Mouse (Mus musculus) heart, embryonic 15.5 days (tissue): ENCODE data around the gene Ino80d. TPM values are rescaled to one million over a fixed set of nuclear protein-coding genes. Genes with fewer than 3 reads are reported as not detected.

ENCODE experiments used
- ATAC-seq: fragments of 200-750 bp; cut with Nextera tagmentation; replicated peaks from 2 replicates; pipeline ENCODE4 v1.8.0; 2017; ENCODE audit warnings: low read depth, moderate TSS enrichment; ENCODE audit not compliant: insufficient number of reproducible peaks, insufficient read depth, low FRiP score
- H3K27ac ChIP-seq: fragments of 300-500 bp; sonication (generic); 2 replicates; pipeline ENCODE4 v1.5.1; 2015; ENCODE audit warnings: mild to moderate bottlenecking, inconsistent platforms
- H3K27me3 ChIP-seq: fragments of 300-500 bp; sonication (generic); 2 replicates; pipeline ENCODE4 v1.6.1; 2015; ENCODE audit warnings: inconsistent platforms
- H3K36me3 ChIP-seq: fragments of 300-500 bp; sonication (generic); 2 replicates; pipeline ENCODE4 v1.6.1; 2015; ENCODE audit warnings: mild to moderate bottlenecking, inconsistent platforms
- H3K4me1 ChIP-seq: fragments of 300-500 bp; sonication (generic); replicated peaks from 2 replicates; pipeline ENCODE4 v1.6.1; 2015; ENCODE audit warnings: inconsistent platforms
- H3K4me2 ChIP-seq: fragments of 300-500 bp; sonication (generic); 2 replicates; pipeline ENCODE4 v1.6.1; 2015; ENCODE audit warnings: inconsistent platforms, mild to moderate bottlenecking, moderate library complexity
- H3K4me3 ChIP-seq: fragments of 300-500 bp; sonication (generic); 2 replicates; pipeline ENCODE4 v1.5.1; 2015; ENCODE audit warnings: mild to moderate bottlenecking, inconsistent platforms
- H3K9ac ChIP-seq: fragments of 300-500 bp; sonication (generic); 2 replicates; pipeline ENCODE4 v1.6.1; 2015; ENCODE audit warnings: mild to moderate bottlenecking, inconsistent platforms
- H3K9me3 ChIP-seq: fragments of 300-500 bp; sonication (generic); replicated peaks from 2 replicates; pipeline ENCODE4 v1.6.1; 2016; ENCODE audit warnings: inconsistent platforms
- WGBS: fragments of 180-500 bp; shearing (Covaris S2); methylation state at CpG from one replicate; pipeline ENCODE4 v1.1.7; 2015; ENCODE audit warnings: mixed read lengths; 5-methylcytosine and 5-hydroxymethylcytosine counted together
- polyA plus RNA-seq: library from polyadenylated mRNA; unstranded; fragments of >200 nt; fragmentation: Nextera tagmentation; extraction: Ambion mirVana; gene quantifications from 2 replicates; pipeline ENCODE4 v1.2.1, GENCODE M21; 2015

Ino80d gene
- polyA plus RNA-seq, 1 experiment from 2014 or later, result 7.1 TPM

DNA sequence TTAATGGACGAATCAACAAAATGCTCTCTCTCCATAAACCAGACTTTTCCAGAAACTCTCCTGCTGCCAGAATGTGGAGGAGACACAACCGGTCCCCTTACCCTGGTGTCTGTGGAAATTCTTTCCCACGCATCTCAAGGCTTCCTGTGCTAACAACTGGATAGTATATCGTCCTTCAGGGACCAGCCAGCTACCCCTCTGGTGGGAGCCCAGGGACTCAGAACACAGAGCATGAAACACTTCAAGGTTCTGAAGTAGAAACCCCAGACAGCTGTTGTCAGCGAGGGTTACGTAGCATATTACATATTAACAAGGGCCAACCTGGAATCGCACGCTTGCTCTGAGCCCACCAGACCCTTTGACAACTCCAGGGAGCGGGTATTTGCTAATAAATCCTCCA is 163.9 kb downstream of the Ino80d start:
- no peaks in the 10 kb centered on the region for H3K9me3 ChIP-seq
- WGBS, result 82% methylated on average over 9 of the region's 9 CpGs
- H3K27me3 ChIP-seq, result no peaks in the 10 kb centered on the region

DNA sequence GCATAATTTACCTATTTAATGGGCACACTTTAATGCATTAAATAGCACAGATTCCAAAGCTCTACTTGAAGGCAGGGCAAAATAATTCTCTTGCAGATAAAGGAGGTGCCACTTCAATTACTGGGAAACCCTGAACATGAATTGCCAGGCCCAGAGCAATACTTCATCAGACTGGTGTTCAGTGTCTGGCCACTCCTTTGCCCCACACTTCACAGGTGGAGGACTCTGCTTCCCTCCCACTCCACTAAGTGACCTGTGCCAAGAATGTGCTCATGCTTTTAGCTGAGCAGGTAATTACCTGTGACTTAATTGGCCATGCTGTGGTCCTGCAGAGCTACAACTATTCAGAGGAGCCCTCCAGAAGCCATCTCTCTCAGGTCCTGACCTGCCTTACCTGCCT is 166.7 kb downstream of the Ino80d start:
- H3K27me3 ChIP-seq, result no peaks in the 10 kb centered on the region
- H3K9ac ChIP-seq, result no peak overlapping the region
- peaks cover 3% of the 10 kb centered on the region; the same call in 1 of the 2 replicates for H3K4me1 ChIP-seq
- H3K9me3 ChIP-seq, result no peaks in the 10 kb centered on the region
- ATAC-seq, result no peak
- H3K4me3 ChIP-seq, result no peak overlapping the region
- H3K27ac ChIP-seq, result no peak overlapping the region
- H3K36me3 ChIP-seq, result no peaks in the 10 kb centered on the region
- H3K4me2 ChIP-seq, result no peak overlapping the region

More for the DNA sequence above, 163.9 kb downstream of the Ino80d start:
- Histone ChIP-seq H3K4me1 (peaks cover 3% of the 10 kb centered on the region; the same call in 1 of the 2 replicates), H3K4me2 (no peak overlapping the region), H3K9ac (no peak overlapping the region), H3K4me3 (no peak overlapping the region), H3K36me3 (no peaks in the 10 kb centered on the region), H3K27ac (no peak overlapping the region)
- no peak for ATAC-seq

DNA sequence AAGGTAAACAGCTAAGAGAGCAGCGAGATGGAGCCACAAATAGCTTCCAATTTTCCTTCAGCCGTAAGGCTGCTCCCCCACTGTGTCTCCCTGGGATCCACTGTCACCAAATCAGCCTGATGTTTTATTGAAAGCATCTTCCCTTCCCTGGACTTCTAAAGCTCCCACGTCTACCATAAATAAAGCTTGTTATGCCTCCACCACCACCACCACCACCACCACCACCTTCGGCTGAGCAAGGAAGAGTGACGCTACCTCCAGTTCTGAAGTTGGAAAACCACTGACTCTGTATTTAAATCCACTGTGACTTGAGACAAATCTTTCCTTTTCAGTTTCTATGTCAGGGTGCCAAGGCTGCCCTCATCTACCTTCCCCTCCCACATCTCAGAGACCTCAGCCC is 167.5 kb downstream of the Ino80d start:
- ATAC-seq, result no peak
- Histone ChIP-seq H3K9ac (no peak overlapping the region), H3K4me1 (peaks cover 3% of the 10 kb centered on the region; the same call in 1 of the 2 replicates), H3K4me3 (no peak overlapping the region), H3K27ac (no peak overlapping the region), H3K4me2 (no peak overlapping the region), H3K36me3 (no peaks in the 10 kb centered on the region), H3K9me3 (no peaks in the 10 kb centered on the region), H3K27me3 (no peaks in the 10 kb centered on the region)
- 77% methylated on average over 5 of the region's 5 CpGs for WGBS

DNA sequence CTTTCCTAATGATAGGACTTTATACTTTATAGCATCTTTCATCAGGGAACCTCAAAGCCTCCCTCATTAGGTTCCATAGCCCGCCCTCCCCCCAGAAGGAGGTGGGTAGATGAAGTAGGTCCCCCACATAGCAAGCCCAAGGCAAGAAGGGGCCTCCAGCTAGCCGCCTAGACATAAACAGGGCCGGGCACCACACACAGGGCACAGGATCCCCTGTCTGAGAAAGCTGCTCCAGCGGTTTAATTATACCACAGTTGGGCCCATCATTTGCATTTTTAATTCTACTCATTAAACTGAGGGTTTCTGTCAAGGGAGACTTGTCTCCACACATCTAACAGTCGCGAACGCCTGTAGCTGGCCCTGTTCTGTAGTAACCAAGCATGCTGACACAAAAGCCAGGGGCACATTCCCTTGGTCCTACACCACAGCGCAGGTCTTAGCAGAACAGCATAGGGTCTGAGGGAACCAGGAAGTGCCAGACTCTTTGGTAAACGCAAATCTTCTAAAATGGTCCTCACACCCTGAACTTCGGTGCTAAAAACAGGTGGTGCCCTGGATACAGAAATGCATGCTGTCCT is 179.6 kb downstream of the Ino80d start:
- peaks cover 4% of the 10 kb centered on the region; the same call in 1 of the 2 replicates for H3K4me1 ChIP-seq
- H3K4me3 ChIP-seq, result no peak overlapping the region
- H3K36me3 ChIP-seq, result no peaks in the 10 kb centered on the region
- H3K9me3 ChIP-seq, result no peaks in the 10 kb centered on the region
- ATAC-seq, result no peak
- H3K27ac ChIP-seq, result no peak overlapping the region
- no peaks in the 10 kb centered on the region for H3K27me3 ChIP-seq
- no peak overlapping the region for H3K9ac ChIP-seq
- no peak overlapping the region for H3K4me2 ChIP-seq
- WGBS, result 84% methylated on average over 10 of the region's 10 CpGs

DNA sequence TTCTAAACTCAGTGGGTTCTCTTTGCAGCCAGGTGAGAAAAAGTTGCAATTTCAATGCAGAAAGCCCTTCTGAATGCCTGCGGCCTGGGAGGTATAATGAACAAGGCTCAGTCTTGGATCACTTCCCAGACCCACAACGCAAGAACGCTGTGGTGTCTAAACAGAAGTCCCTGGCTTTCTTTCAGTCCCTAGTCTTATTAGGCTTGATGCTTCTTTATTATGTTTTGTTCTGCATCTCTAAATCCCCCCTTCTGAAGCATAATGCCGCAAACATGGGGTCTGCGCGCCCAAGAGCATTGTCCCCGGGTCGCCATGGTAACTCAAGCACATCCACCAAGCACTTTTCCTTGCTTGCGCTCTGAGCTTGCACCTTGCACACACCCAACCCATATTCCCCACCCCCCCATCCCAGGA is 180.4 kb downstream of the Ino80d start:
- WGBS, result 63% methylated on average over 9 of the region's 9 CpGs
- Histone ChIP-seq H3K4me1 (peaks cover 6% of the 10 kb centered on the region; the same call in 1 of the 2 replicates), H3K27ac (no peak overlapping the region)

DNA sequence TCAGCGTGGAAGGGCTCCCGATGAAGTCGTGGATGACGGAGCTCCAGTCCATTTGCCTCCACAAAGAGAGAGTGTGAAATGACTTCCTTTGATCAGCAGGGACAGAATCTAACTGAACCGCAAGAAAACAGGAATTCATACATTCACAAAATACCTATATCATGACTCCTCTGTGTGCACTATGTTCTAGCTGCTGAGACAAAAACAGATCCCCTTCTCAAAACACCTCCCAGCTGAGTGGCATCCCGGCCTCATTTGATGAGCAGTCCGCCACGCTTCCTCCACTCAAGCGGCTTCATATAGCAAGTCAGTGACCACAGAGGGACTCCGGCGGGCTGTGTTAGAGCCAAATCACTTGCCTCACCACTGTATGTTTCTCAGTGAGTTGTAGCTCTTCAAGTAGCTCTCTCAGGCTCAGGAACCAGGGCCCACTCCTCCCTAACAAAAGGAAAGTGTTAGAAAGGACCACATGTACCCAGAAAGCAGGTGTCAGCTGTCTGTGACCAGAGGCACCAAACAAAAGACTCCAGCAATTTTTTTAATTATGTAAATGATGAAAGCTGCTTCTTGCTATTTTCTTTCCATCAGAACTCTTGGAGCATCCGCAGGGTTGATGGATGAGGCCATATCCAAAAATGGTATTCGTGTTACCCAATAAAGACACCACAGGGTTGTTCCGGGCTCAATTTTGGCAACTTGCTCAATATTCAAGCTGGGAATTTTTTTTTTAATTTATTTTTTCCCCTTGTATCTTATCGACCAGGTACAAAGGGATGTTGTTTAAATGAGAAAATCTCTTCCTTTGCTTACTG is 181.0 kb downstream of the Ino80d start:
- no peak for ATAC-seq
- WGBS, result 73% methylated on average over 15 of the region's 15 CpGs
- Histone ChIP-seq H3K9ac (no peak overlapping the region), H3K4me3 (no peak overlapping the region), H3K9me3 (no peaks in the 10 kb centered on the region), H3K4me2 (no peak overlapping the region), H3K4me1 (peaks cover 6% of the 10 kb centered on the region; the same call in 1 of the 2 replicates), H3K27me3 (no peaks in the 10 kb centered on the region), H3K27ac (no peak overlapping the region), H3K36me3 (no peaks in the 10 kb centered on the region)

More for the DNA sequence above, 180.4 kb downstream of the Ino80d start:
- Histone ChIP-seq H3K36me3 (no peaks in the 10 kb centered on the region), H3K9ac (no peak overlapping the region), H3K9me3 (no peaks in the 10 kb centered on the region), H3K4me2 (no peak overlapping the region), H3K27me3 (no peaks in the 10 kb centered on the region), H3K4me3 (no peak overlapping the region)
- no peak for ATAC-seq

DNA sequence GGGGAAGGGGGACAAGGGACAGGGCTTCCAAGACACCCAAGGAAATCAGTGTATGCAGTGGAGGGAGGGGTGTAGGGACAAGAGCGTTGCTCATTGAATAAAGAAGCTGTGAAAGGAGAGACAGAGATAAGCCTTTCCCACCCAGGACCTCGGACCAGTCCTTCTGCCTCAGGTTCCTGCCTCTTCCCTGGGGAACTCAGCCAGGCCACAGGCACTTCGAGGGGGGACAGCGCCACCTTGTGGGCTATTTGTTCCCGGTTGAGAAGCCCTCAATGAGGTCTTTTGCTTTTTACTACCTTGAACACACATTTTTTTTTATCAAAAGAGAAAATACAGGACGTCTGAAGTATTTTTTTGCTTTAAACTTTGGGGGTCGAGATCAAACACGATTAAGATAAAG is 185.0 kb downstream of the Ino80d start:
- Histone ChIP-seq H3K4me1 (peaks cover 6% of the 10 kb centered on the region; the same call in 1 of the 2 replicates), H3K9ac (no peak overlapping the region), H3K9me3 (no peaks in the 10 kb centered on the region), H3K4me2 (no peak overlapping the region), H3K4me3 (no peak overlapping the region), H3K36me3 (no peaks in the 10 kb centered on the region), H3K27me3 (no peaks in the 10 kb centered on the region), H3K27ac (no peak overlapping the region)
- no peak for ATAC-seq
- 7% methylated on average over 8 of the region's 8 CpGs for WGBS

DNA sequence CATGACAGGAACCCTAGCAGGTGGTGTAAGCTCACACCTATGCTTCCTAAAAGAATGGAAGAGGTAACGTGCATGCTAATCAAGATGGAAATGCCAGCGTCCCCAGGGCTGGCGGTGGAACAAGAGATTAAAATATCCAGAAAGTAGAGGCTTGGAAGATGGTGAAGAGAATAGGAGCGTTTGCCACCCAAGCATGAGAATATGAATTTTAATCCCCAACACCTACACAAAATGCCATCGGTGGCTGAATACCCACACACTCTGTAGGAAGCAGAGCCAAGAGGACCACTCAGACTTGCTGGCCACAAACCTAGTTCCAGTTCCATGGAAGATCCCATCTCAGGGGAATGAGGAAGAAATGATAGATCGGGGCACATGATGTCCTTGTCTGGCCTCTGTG is 195.2 kb downstream of the Ino80d start:
- Histone ChIP-seq H3K36me3 (no peaks in the 10 kb centered on the region), H3K27ac (no peak overlapping the region), H3K4me1 (0 out of 2 replicates have a peak, but pooled peaks cover 4% of the 10 kb centered on the region), H3K9ac (no peak overlapping the region), H3K4me3 (no peak overlapping the region), H3K27me3 (no peaks in the 10 kb centered on the region), H3K4me2 (no peak overlapping the region), H3K9me3 (no peaks in the 10 kb centered on the region)
- no peak for ATAC-seq
- WGBS, result 90% methylated on average over 6 of the region's 6 CpGs

DNA sequence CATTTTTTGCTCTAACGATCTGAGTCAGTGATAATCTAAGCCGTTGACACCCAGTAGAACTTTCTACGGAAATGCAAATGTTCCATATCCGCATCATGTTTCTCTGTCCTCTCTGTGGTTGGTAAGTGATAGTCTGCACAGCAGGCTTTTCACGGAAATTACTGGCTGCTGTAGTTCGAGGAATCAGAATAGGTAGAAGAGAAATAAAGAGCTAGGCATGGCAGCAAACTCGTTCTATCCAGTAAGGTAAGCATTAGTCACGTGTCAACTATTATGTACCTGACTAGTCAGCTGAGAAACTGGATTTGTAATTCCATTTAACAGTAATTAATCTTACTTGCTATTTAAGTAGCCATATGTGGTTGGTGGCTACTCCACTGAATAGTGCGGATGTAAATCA is 197.9 kb downstream of the Ino80d start:
- Histone ChIP-seq H3K4me1 (no peaks in the 10 kb centered on the region), H3K27ac (no peak overlapping the region), H3K4me2 (no peak overlapping the region), H3K27me3 (no peaks in the 10 kb centered on the region), H3K36me3 (no peaks in the 10 kb centered on the region), H3K4me3 (no peak overlapping the region), H3K9ac (no peak overlapping the region), H3K9me3 (no peaks in the 10 kb centered on the region)
- WGBS, result 78% methylated on average over 9 of the region's 9 CpGs
- ATAC-seq, result no peak

DNA sequence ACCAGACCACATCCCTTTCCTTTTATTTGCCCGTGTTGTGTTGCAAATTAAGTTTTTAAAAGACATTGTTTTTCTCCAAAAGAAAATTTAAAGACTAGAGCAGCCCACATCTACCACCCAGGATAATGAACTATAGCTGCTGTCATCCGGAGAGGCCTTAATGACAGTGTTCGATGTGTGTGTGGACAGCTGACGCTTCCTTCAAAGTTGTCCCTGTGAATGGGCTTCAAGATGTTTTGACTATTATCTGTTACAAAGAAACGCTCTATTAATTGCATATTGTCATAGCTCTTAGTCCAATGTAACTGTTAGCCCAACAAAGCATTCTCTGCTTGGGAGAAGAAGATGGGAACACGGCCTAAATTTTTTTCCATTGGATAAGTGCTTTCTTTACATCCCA is 200.0 kb downstream of the Ino80d start:
- H3K9me3 ChIP-seq, result no peaks in the 10 kb centered on the region
- no peaks in the 10 kb centered on the region; the same call in 1 of the 2 replicates for H3K4me1 ChIP-seq
- no peaks in the 10 kb centered on the region for H3K27me3 ChIP-seq
- ATAC-seq, result no peak
- H3K27ac ChIP-seq, result no peak overlapping the region
- no peak overlapping the region for H3K4me2 ChIP-seq
- no peaks in the 10 kb centered on the region for H3K36me3 ChIP-seq
- H3K4me3 ChIP-seq, result no peak overlapping the region
- WGBS, result 79% methylated on average over 6 of the region's 6 CpGs
- H3K9ac ChIP-seq, result no peak overlapping the region

DNA sequence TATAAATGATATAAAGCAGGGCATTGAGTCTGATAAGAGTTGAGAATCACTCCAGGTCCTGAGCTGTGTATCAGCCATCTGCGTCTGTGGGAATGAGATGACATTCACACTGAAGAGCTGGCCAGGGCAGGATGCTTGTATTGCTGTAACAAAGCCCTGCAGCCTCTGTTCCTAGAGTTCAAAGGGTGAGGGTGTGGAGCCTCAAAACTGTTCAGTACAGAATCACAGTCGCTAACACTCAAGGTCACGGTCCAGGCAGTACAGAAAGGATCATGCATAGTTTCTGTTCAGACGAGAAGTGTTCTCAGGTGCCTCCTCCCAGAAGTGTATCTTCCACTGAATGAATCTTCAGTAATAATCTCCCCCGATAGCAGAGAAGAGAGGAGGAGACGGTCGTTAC is 203.0 kb downstream of the Ino80d start:
- 50% methylated on average over 7 of the region's 7 CpGs for WGBS
- Histone ChIP-seq H3K27ac (no peak overlapping the region), H3K4me3 (no peak overlapping the region), H3K36me3 (no peaks in the 10 kb centered on the region), H3K9me3 (no peaks in the 10 kb centered on the region), H3K9ac (no peak overlapping the region), H3K27me3 (no peaks in the 10 kb centered on the region), H3K4me1 (no peaks in the 10 kb centered on the region; the same call in 1 of the 2 replicates), H3K4me2 (no peak overlapping the region)
- ATAC-seq, result no peak

DNA sequence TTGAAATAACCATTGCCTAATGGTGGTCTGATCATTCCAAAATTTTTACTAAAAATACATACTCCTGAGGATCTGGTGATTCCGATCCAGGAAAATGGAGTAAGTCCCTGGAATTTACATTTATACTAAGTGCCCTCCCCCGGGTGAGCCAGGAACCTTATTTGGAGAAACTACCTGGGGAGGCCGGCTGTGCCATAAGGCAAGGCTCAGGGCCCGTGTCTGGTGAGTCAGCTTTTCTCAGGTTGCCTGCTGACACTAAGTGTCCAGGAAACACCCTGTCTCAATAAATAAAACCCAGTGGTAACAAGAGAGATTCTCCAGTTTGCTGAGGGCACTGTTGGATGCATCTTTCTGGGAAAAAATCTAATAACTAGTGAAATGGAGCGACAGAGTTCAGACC is 205.3 kb downstream of the Ino80d start:
- H3K27ac ChIP-seq, result no peak overlapping the region
- no peak overlapping the region for H3K4me2 ChIP-seq
- H3K36me3 ChIP-seq, result no peaks in the 10 kb centered on the region
- 77% methylated on average over 5 of the region's 5 CpGs for WGBS
- no peak overlapping the region for H3K4me3 ChIP-seq
- no peaks in the 10 kb centered on the region; the same call in 1 of the 2 replicates for H3K4me1 ChIP-seq
- H3K27me3 ChIP-seq, result no peaks in the 10 kb centered on the region
- no peaks in the 10 kb centered on the region for H3K9me3 ChIP-seq
- no peak for ATAC-seq
- no peak overlapping the region for H3K9ac ChIP-seq
